Mouse (Mus musculus) forebrain, embryonic 14.5 days (tissue): Measurements from ENCODE around the gene Ube2e2. TPM values are rescaled to one million over a fixed set of nuclear protein-coding genes. Genes with fewer than 3 reads are reported as not detected.

Experiments used
- ATAC-seq: fragments of 200-750 bp; cut with Nextera tagmentation; 2 replicates; pipeline ENCODE4 v1.8.0; 2017; ENCODE audit warnings: mild to moderate bottlenecking, moderate library complexity
- DNase-seq: peaks from one replicate; pipeline ENCODE4 v3.0.0-alpha.2; 2015; ENCODE audit warnings: low spot score
- H3K27ac ChIP-seq: fragments of 300-500 bp; sonication (generic); 2 replicates; pipeline ENCODE4 v1.5.1; 2014; ENCODE audit warnings: low read depth, mild to moderate bottlenecking, control low read depth, low read length, moderate library complexity
- H3K27me3 ChIP-seq: fragments of 300-500 bp; sonication (generic); replicated peaks from 2 replicates; pipeline ENCODE4 v1.6.1; 2014; ENCODE audit warnings: low read length, control low read depth, mixed read lengths; ENCODE audit not compliant: control insufficient read depth, insufficient read depth
- H3K36me3 ChIP-seq: fragments of 300-500 bp; sonication (generic); 2 replicates; pipeline ENCODE4 v1.6.1; 2014; ENCODE audit warnings: low read length, control low read depth; ENCODE audit not compliant: control insufficient read depth, insufficient read depth
- H3K4me1 ChIP-seq: fragments of 300-500 bp; sonication (generic); 2 replicates; pipeline ENCODE4 v1.6.1; 2014; ENCODE audit warnings: antibody characterized with exemption, low read length, control low read depth; ENCODE audit not compliant: control insufficient read depth, insufficient read depth
- H3K4me2 ChIP-seq: fragments of 300-500 bp; sonication (generic); 2 replicates; pipeline ENCODE4 v1.6.1; 2014; ENCODE audit warnings: mild to moderate bottlenecking, control low read depth, low read length
- H3K4me3 ChIP-seq: fragments of 300-500 bp; sonication (generic); 2 replicates; pipeline ENCODE4 v1.5.1; 2014; ENCODE audit warnings: low read depth, low read length, control low read depth
- H3K9ac ChIP-seq: fragments of 300-500 bp; sonication (generic); 2 replicates; pipeline ENCODE4 v1.6.1; 2014; ENCODE audit warnings: mild to moderate bottlenecking, low read length, control low read depth, moderate library complexity
- H3K9me3 ChIP-seq: fragments of 300-500 bp; sonication (generic); replicated peaks from 2 replicates; pipeline ENCODE4 v1.6.1; 2016; ENCODE audit warnings: low read length, control low read depth, mixed read lengths; ENCODE audit not compliant: control insufficient read depth
- WGBS: fragments of 180-500 bp; shearing (Covaris S2); extraction: QIAGEN DNeasy Blood & Tissue Kit; methylation state at CpG from one replicate; pipeline ENCODE4 v1.1.7; 2014; 5-methylcytosine and 5-hydroxymethylcytosine counted together
- polyA plus RNA-seq: library from polyadenylated mRNA; unstranded; fragments of >200 nt; fragmentation: Nextera tagmentation; extraction: Ambion mirVana; gene quantifications from 2 replicates; pipeline ENCODE4 v1.2.1, GENCODE M21; 2014

Ube2e2 gene
- polyA plus RNA-seq, 1 experiment from 2014 or later: 92.6 TPM

- H3K4me1 ChIP-seq: no peaks in the 10 kb centered on the region
- ATAC-seq: no peak
- DNase-seq: no peak
- H3K9ac ChIP-seq: no peak overlapping the region
- 72% methylated on average over 6 of the region's 6 CpGs for WGBS
- no peaks in the 10 kb centered on the region for H3K27me3 ChIP-seq
- H3K36me3 ChIP-seq: no peaks in the 10 kb centered on the region
- H3K4me3 ChIP-seq: no peak overlapping the region
- no peak overlapping the region for H3K4me2 ChIP-seq
- H3K9me3 ChIP-seq: no peaks in the 10 kb centered on the region
- H3K27ac ChIP-seq: no peak overlapping the region
These were observed 73.4 kb downstream of the Ube2e2 start for GRCm38 (mm10) chr14:18820713-18821112.

GRCm38 (mm10) chr14:18796857-18797256 is 97.2 kb downstream of the Ube2e2 start:
- H3K9me3 ChIP-seq: no peaks in the 10 kb centered on the region
- DNase-seq (no peak), ATAC-seq (no peak)
- no peaks in the 10 kb centered on the region for H3K36me3 ChIP-seq
- H3K27me3 ChIP-seq: no peaks in the 10 kb centered on the region
- H3K4me2 ChIP-seq: no peak overlapping the region
- H3K4me1 ChIP-seq: no peaks in the 10 kb centered on the region
- no peak overlapping the region for H3K4me3 ChIP-seq
- no peak overlapping the region for H3K9ac ChIP-seq
- no peak overlapping the region for H3K27ac ChIP-seq

- H3K4me3 ChIP-seq: no peak overlapping the region
- no peaks in the 10 kb centered on the region for H3K36me3 ChIP-seq
- H3K27me3 ChIP-seq: no peaks in the 10 kb centered on the region
- no peak for ATAC-seq
- no peaks in the 10 kb centered on the region for H3K9me3 ChIP-seq
- no peak overlapping the region for H3K4me2 ChIP-seq
- 75% methylated on average over 2 of the region's 2 CpGs for WGBS
- no peak overlapping the region for H3K27ac ChIP-seq
- H3K4me1 ChIP-seq: no peaks in the 10 kb centered on the region
- no peak overlapping the region for H3K9ac ChIP-seq
- DNase-seq: no peak
These were observed 98.3 kb downstream of the Ube2e2 start for GRCm38 (mm10) chr14:18795787-18796186.

GRCm38 (mm10) chr14:18778993-18779675 is 114.9 kb downstream of the Ube2e2 start:
- H3K27me3 ChIP-seq: no peaks in the 10 kb centered on the region
- H3K4me2 ChIP-seq: no peak overlapping the region
- no peaks in the 10 kb centered on the region for H3K36me3 ChIP-seq
- no peak overlapping the region for H3K4me3 ChIP-seq
- DNase-seq: no peak
- no peak overlapping the region for H3K9ac ChIP-seq
- no peak overlapping the region for H3K27ac ChIP-seq
- H3K9me3 ChIP-seq: no peaks in the 10 kb centered on the region
- WGBS: 90% methylated on average over 3 of the region's 3 CpGs
- H3K4me1 ChIP-seq: no peaks in the 10 kb centered on the region
- no peak for ATAC-seq

GRCm38 (mm10) chr14:18778241-18778640 is 115.8 kb downstream of the Ube2e2 start:
- H3K4me2 ChIP-seq: no peak overlapping the region
- H3K9me3 ChIP-seq: no peaks in the 10 kb centered on the region
- no peak overlapping the region for H3K4me3 ChIP-seq
- H3K4me1 ChIP-seq: no peaks in the 10 kb centered on the region
- WGBS: 85% methylated on average over 5 of the region's 5 CpGs
- H3K9ac ChIP-seq: no peak overlapping the region
- H3K27me3 ChIP-seq: no peaks in the 10 kb centered on the region
- ATAC-seq (no peak), DNase-seq (no peak)
- H3K27ac ChIP-seq: no peak overlapping the region
- no peaks in the 10 kb centered on the region for H3K36me3 ChIP-seq

- Histone ChIP-seq H3K4me3 (no peak overlapping the region), H3K36me3 (no peaks in the 10 kb centered on the region), H3K9me3 (no peaks in the 10 kb centered on the region), H3K9ac (no peak overlapping the region), H3K27me3 (no peaks in the 10 kb centered on the region), H3K27ac (no peak overlapping the region), H3K4me1 (no peaks in the 10 kb centered on the region), H3K4me2 (no peak overlapping the region)
- WGBS: 75% methylated on average over 2 of the region's 2 CpGs
- DNase-seq: no peak
- no peak for ATAC-seq
These were observed 117.9 kb downstream of the Ube2e2 start for GRCm38 (mm10) chr14:18776132-18776531.

- Histone ChIP-seq H3K36me3 (no peaks in the 10 kb centered on the region), H3K4me2 (no peak overlapping the region), H3K9me3 (no peaks in the 10 kb centered on the region), H3K4me3 (no peak overlapping the region), H3K27ac (no peak overlapping the region), H3K4me1 (no peaks in the 10 kb centered on the region), H3K9ac (no peak overlapping the region), H3K27me3 (no peaks in the 10 kb centered on the region)
- WGBS: 58% methylated on average over 2 of the region's 2 CpGs
- ATAC-seq: no peak
- DNase-seq: no peak
These were observed 120.3 kb downstream of the Ube2e2 start for GRCm38 (mm10) chr14:18773724-18774123.

GRCm38 (mm10) chr14:18759601-18760356 is 134.3 kb downstream of the Ube2e2 start:
- H3K27me3 ChIP-seq: no peaks in the 10 kb centered on the region
- no peaks in the 10 kb centered on the region for H3K9me3 ChIP-seq
- H3K4me1 ChIP-seq: peaks cover 4% of the 10 kb centered on the region
- H3K36me3 ChIP-seq: no peaks in the 10 kb centered on the region
- H3K4me2 ChIP-seq: no peak overlapping the region
- H3K27ac ChIP-seq: no peak overlapping the region
- H3K4me3 ChIP-seq: no peak overlapping the region
- DNase-seq: peak; percentile 4
- 71% methylated on average over 6 of the region's 6 CpGs for WGBS
- ATAC-seq: 0 out of 2 replicates have a peak, but pooled peaks have one; percentile 30
- H3K9ac ChIP-seq: no peak overlapping the region
